Mouse (Mus musculus): ENCODE data around the gene Fto.

- no peak for TF ChIP-seq E2F4 (IDR thresholded peaks at IDR 0.05; ENCODE audit: insufficient replicate concordance, low read depth, low read length)
- no peak for TF ChIP-seq ZC3H11A (IDR thresholded peaks at IDR 0.05; ENCODE audit: low read depth, low read length)
- TF ChIP-seq MAX (IDR thresholded peaks at IDR 0.05; ENCODE audit: low read length), result no peak
- no peak for TF ChIP-seq NRF1 (IDR thresholded peaks at IDR 0.05; ENCODE audit: low read depth, low read length)
- TF ChIP-seq CTCF (conservative IDR thresholded peaks at IDR 0.05 in 1 of 2, IDR thresholded peaks at IDR 0.05 in 1 of 2; ENCODE audit: low read depth in 2 of 2, low read length in 2 of 2), result no peak
- TF ChIP-seq GABPA (IDR thresholded peaks at IDR 0.05; ENCODE audit: insufficient replicate concordance, low read depth, low read length), result no peak
- TF ChIP-seq JUN (IDR thresholded peaks at IDR 0.05; ENCODE audit: insufficient read depth, low read depth, low read length), result no peak
- no peak for TF ChIP-seq JUND (conservative IDR thresholded peaks at IDR 0.05; ENCODE audit: low read depth, low read length)
- no peak for TF ChIP-seq POLR2AphosphoS2 (IDR thresholded peaks at IDR 0.05; ENCODE audit: low read depth, low read length)
- TF ChIP-seq ZNF384 (IDR thresholded peaks at IDR 0.05; ENCODE audit: low read depth, low read length), result no peak
- TF ChIP-seq MEF2A (IDR thresholded peaks at IDR 0.05; ENCODE audit: borderline replicate concordance, low read depth, low read length), result no peak
Observed at GRCm38 (mm10) chr8:91514752-91515478, 201.6 kb downstream of the Fto start.

Data from CH12.LX (cell line).